Mouse (Mus musculus): Measurements from ENCODE around the gene Gm525. TPM values are rescaled to one million over a fixed set of nuclear protein-coding genes. Genes with fewer than 3 reads are reported as not detected.
"Not testable (repeated sequence)": the region's sequence is repeated elsewhere in the genome, so short reads cannot be mapped to it uniquely, and the experiment has no call there.

Gene Gm525
- total and polyA plus RNA-seq, 3 experiments = 0.58 TPM; not detected in 2

GRCm38 (mm10) chr11:89064312-89064711 lies 9.3 kb upstream of the Gm525 start:
- no peak for DNase-seq

GRCm38 (mm10) chr11:89065297-89065696 lies 8.3 kb upstream of the Gm525 start:
- DNase-seq = no peak

- no peak for DNase-seq
Observed at GRCm38 (mm10) chr11:89066126-89066525, 7.5 kb upstream of the Gm525 start.

- DNase-seq = no peak
Observed at GRCm38 (mm10) chr11:89066750-89067149, 6.9 kb upstream of the Gm525 start, which contains the start of gene Dgke. Dgke (minus strand) TSS chr11:89066850.

- DNase-seq = no peak
Observed at GRCm38 (mm10) chr11:89067301-89067822, 6.3 kb upstream of the Gm525 start.

GRCm38 (mm10) chr11:89067871-89068490 lies 5.7 kb upstream of the Gm525 start:
- no peak for DNase-seq

- DNase-seq = peak; percentile 84
Observed at GRCm38 (mm10) chr11:89068649-89069048, 5.0 kb upstream of the Gm525 start.

- peak; percentile 55 for DNase-seq
Observed at GRCm38 (mm10) chr11:89069303-89069702, 4.3 kb upstream of the Gm525 start.

- no peak for DNase-seq
Observed at GRCm38 (mm10) chr11:89071522-89071921, 2.1 kb upstream of the Gm525 start.

- DNase-seq = no peak
Observed at GRCm38 (mm10) chr11:89074783-89075413, 1.3 kb downstream of the Gm525 start.

- DNase-seq = peak; percentile 50
Observed at GRCm38 (mm10) chr11:89076370-89076821, 2.8 kb downstream of the Gm525 start.

- peak; percentile 35 for DNase-seq
Observed at GRCm38 (mm10) chr11:89077601-89078000, 4.0 kb downstream of the Gm525 start.

GRCm38 (mm10) chr11:89078305-89078704 lies 4.7 kb downstream of the Gm525 start:
- peak; percentile 71 for DNase-seq

- DNase-seq = no peak
Observed at GRCm38 (mm10) chr11:89078996-89079680, 5.5 kb downstream of the Gm525 start.

GRCm38 (mm10) chr11:89081906-89082305 lies 8.3 kb downstream of the Gm525 start:
- not testable (repeated sequence) for DNase-seq

GRCm38 (mm10) chr11:89082691-89083090 lies 9.1 kb downstream of the Gm525 start:
- DNase-seq = not testable (repeated sequence)

- peak; percentile 36 for DNase-seq
Observed at GRCm38 (mm10) chr11:89084601-89085000, 11.0 kb downstream of the Gm525 start.

- no peak for DNase-seq
Observed at GRCm38 (mm10) chr11:89086208-89086809, 12.7 kb downstream of the Gm525 start.

GRCm38 (mm10) chr11:89088754-89089153 lies 15.1 kb downstream of the Gm525 start:
- no peak for DNase-seq

GRCm38 (mm10) chr11:89090359-89090758 lies 16.7 kb downstream of the Gm525 start:
- not testable (repeated sequence) for DNase-seq

- DNase-seq = peak; percentile 25
Observed at GRCm38 (mm10) chr11:89092714-89093113, 19.1 kb downstream of the Gm525 start.

- no peak for DNase-seq
Observed at GRCm38 (mm10) chr11:89095306-89095705, 21.7 kb downstream of the Gm525 start.

All from adrenal gland, adult 2 months (tissue).